Mouse (Mus musculus): ENCODE measurements around the gene Hmgb1.

- TF ChIP-seq EP300 (IDR thresholded peaks at IDR 0.05; ENCODE audit: insufficient read depth, low read depth, low read length) (no peak), CTCF (IDR thresholded peaks at IDR 0.05) (no peak), POLR2A (IDR thresholded peaks at IDR 0.05; ENCODE audit: insufficient read depth, low read depth, low read length) (no peak)
Measured at GRCm38 (mm10) chr5:149097841-149098240, 86.4 kb downstream of the Hmgb1 start.
